Mouse (Mus musculus) heart, adult 2 months (tissue): ENCODE results near the gene Tmem125. TPM values are rescaled to one million over a fixed set of nuclear protein-coding genes. Genes with fewer than 3 reads are reported as not detected.
A peak's percentile ranks its signal among the peaks of the same experiment; 100 is the strongest.

Source experiments
- DNase-seq, 2 experiments: peaks; one replicate each; pipeline ENCODE4 v3.0.0; 2021
- H3K27ac ChIP-seq: fragments of 200-600 bp; 2 replicates; pipeline ENCODE4 v1.8.1; 2022
- H3K27me3 ChIP-seq: fragments of 200-500 bp; 2 replicates; pipeline ENCODE4 v1.6.1; 2012; ENCODE audit warnings: mild to moderate bottlenecking, low read length, inconsistent platforms, mixed read lengths; ENCODE audit not compliant: control insufficient read depth, insufficient read depth
- H3K36me3 ChIP-seq: fragments of 200-500 bp; 2 replicates; pipeline ENCODE4 v1.6.1; 2012; ENCODE audit warnings: low read length, inconsistent platforms; ENCODE audit not compliant: control insufficient read depth, insufficient read depth
- H3K4me1 ChIP-seq: fragments of 200-500 bp; 2 replicates; pipeline ENCODE4 v1.6.1; 2011; ENCODE audit warnings: low read length; ENCODE audit not compliant: control insufficient read depth, insufficient read depth
- H3K4me3 ChIP-seq: fragments of 200-600 bp; 2 replicates; pipeline ENCODE4 v1.8.1; 2022
- H3K79me2 ChIP-seq: fragments of 200-500 bp; replicated peaks from 2 replicates; pipeline ENCODE4 v1.6.1; 2012; ENCODE audit warnings: mild to moderate bottlenecking, inconsistent platforms, low read length, moderate library complexity, mixed read lengths; ENCODE audit not compliant: control insufficient read depth, insufficient read depth
- H3K9ac ChIP-seq: fragments of 200-500 bp; 2 replicates; pipeline ENCODE4 v1.6.1; 2012; ENCODE audit warnings: low read depth, mild to moderate bottlenecking, control low read depth, inconsistent platforms, low read length, mixed read lengths
- CTCF ChIP-seq: fragments of 200-600 bp; IDR thresholded peaks from 2 replicates; pipeline ENCODE4 v1.8.1; 2022; ENCODE audit warnings: antibody characterized with exemption, mild to moderate bottlenecking, moderate library complexity
- EP300 ChIP-seq: fragments of 200-500 bp; IDR thresholded peaks from 2 replicates; pipeline ENCODE4 v1.6.1; 2011; ENCODE audit warnings: low read depth, low read length, control low read depth; ENCODE audit not compliant: insufficient read depth
- POLR2A ChIP-seq: fragments of 200-500 bp; IDR thresholded peaks from 2 replicates; pipeline ENCODE4 v1.6.1; 2011; ENCODE audit warnings: mild to moderate bottlenecking, low read depth, low read length, control low read depth; ENCODE audit not compliant: insufficient read depth
- WGBS: fragments of 180-500 bp; shearing (Covaris S2); methylation state at CpG from one replicate; pipeline ENCODE4 v1.1.7; 2018; 5-methylcytosine and 5-hydroxymethylcytosine counted together
- intact Hi-C: fragments of 180-260 bp; cut with DNase I; formaldehyde crosslinking; loops from one replicate; pipeline ENCODE4 v1.15.1; 2025
- polyA plus RNA-seq: library from polyadenylated mRNA; depleted of rRNA; stranded (reverse); fragments of >200 nt; gene quantifications from 2 replicates; pipeline ENCODE4 v1.2.3, GENCODE M21; 2012; rRNA removed
- total RNA-seq, 2 experiments: library from RNA; stranded (reverse); gene quantifications; 2 replicates each; pipeline ENCODE4 v1.2.3; 2021

Gene Tmem125
- total and polyA plus RNA-seq, 3 experiments, result 0.70 TPM; not detected in 2

GRCm38 (mm10) chr4:118505551-118505950 lies 38.3 kb downstream of the Tmem125 start:
- H3K36me3 ChIP-seq, result peaks cover 3% of the 10 kb centered on the region; the same call in 1 of the 2 replicates
- H3K27ac ChIP-seq, result peak overlapping the region; percentile 65
- WGBS, result 17% methylated on average over 3 of the region's 3 CpGs
- no peak overlapping the region for H3K9ac ChIP-seq
- H3K4me3 ChIP-seq, result no peak overlapping the region
- H3K79me2 ChIP-seq, result no peaks in the 10 kb centered on the region
- H3K4me1 ChIP-seq, result peaks cover 5% of the 10 kb centered on the region
- intact Hi-C loops, result no loop called here
- DNase-seq, result peak in 1 of 2 experiments; percentile 37
- no peaks in the 10 kb centered on the region for H3K27me3 ChIP-seq
- TF ChIP-seq EP300, result peak; percentile 70
- TF ChIP-seq POLR2A, result no peak

GRCm38 (mm10) chr4:118500792-118501191 lies 43.1 kb downstream of the Tmem125 start:
- TF ChIP-seq POLR2A (no peak), CTCF (no peak), EP300 (no peak)
- intact Hi-C loops, result no loop called here

GRCm38 (mm10) chr4:118500171-118500724 lies 43.6 kb downstream of the Tmem125 start:
- TF ChIP-seq POLR2A (peak; percentile 14; the same call in 1 of the 2 replicates), CTCF (no peak), EP300 (0 out of 2 replicates have a peak, but pooled peaks have one; percentile 44)
- peak; percentile 52 to 76 for DNase-seq
- 33% methylated on average over 6 of the region's 6 CpGs for WGBS
- Histone ChIP-seq H3K4me3 (no peak overlapping the region), H3K9ac (no peak overlapping the region), H3K27ac (peak overlapping the region; percentile 75), H3K4me1 (peaks cover 3% of the 10 kb centered on the region), H3K79me2 (no peaks in the 10 kb centered on the region), H3K27me3 (no peaks in the 10 kb centered on the region), H3K36me3 (no peaks in the 10 kb centered on the region)
- intact Hi-C loops, result no loop called here

More at GRCm38 (mm10) chr4:118500792-118501191, 43.1 kb downstream of the Tmem125 start:
- H3K4me3 ChIP-seq, result no peak overlapping the region
- no peaks in the 10 kb centered on the region for H3K36me3 ChIP-seq
- H3K9ac ChIP-seq, result no peak overlapping the region
- 57% methylated on average over 9 of the region's 9 CpGs for WGBS
- no peaks in the 10 kb centered on the region for H3K79me2 ChIP-seq
- H3K27ac ChIP-seq, result peak overlapping the region; percentile 71
- H3K4me1 ChIP-seq, result peaks cover 3% of the 10 kb centered on the region
- H3K27me3 ChIP-seq, result no peaks in the 10 kb centered on the region
- peak in 1 of 2 experiments; percentile 22 for DNase-seq

Other genes starting within 250 kb of the Tmem125 start
- gene Szt2, start 134.8 kb downstream of the Tmem125 start, total RNA-seq, result 10 to 100 TPM; 10.1 to 11.1 TPM
- gene Szt2, start 134.8 kb downstream of the Tmem125 start, polyA plus RNA-seq, result 15.3 and 15.5 TPM in 2 replicates
- 10 to 100 TPM; 41.0 to 42.5 TPM for gene Med8, start 134.7 kb downstream of the Tmem125 start, total RNA-seq
- gene Med8, start 134.7 kb downstream of the Tmem125 start, polyA plus RNA-seq, result 19.0 and 20.8 TPM in 2 replicates
- gene Elovl1, start 116.0 kb downstream of the Tmem125 start, total RNA-seq, result 10 to 100 TPM; 16.4 to 17.5 TPM
- gene Elovl1, start 116.0 kb downstream of the Tmem125 start, polyA plus RNA-seq, result 66.4 and 74.4 TPM in 2 replicates
- under 1 TPM; 0.76 to 0.96 TPM for gene Cdc20, start 106.7 kb downstream of the Tmem125 start, total RNA-seq
- 1.6 and 2.3 TPM in 2 replicates for gene Cdc20, start 106.7 kb downstream of the Tmem125 start, polyA plus RNA-seq
- 1 to 10 TPM in 1 of 2 experiments, under 1 TPM in 1; 0.31 to 1.5 TPM for gene Mpl, start 86.5 kb downstream of the Tmem125 start, total RNA-seq
- 0.67 and 1.3 TPM in 2 replicates for gene Mpl, start 86.5 kb downstream of the Tmem125 start, polyA plus RNA-seq
- 10 to 100 TPM; 59.8 to 63.3 TPM for gene Tie1, start 54.0 kb downstream of the Tmem125 start, total RNA-seq
- gene Tie1, start 54.0 kb downstream of the Tmem125 start, polyA plus RNA-seq, result 66.8 and 82.3 TPM in 2 replicates
- gene 2610528J11Rik, start 17.0 kb downstream of the Tmem125 start, total RNA-seq, result not detected
- 0.37 TPM in 1 of 2 replicates, not detected in the other for gene 2610528J11Rik, start 17.0 kb downstream of the Tmem125 start, polyA plus RNA-seq
- under 1 TPM in 1 of 2 experiments, not detected in 1; 0.05 TPM for gene Cfap57, start 76.7 kb upstream of the Tmem125 start, total RNA-seq
- gene Cfap57, start 76.7 kb upstream of the Tmem125 start, polyA plus RNA-seq, result 0.03 and 0.14 TPM in 2 replicates
- gene Ebna1bp2, start 76.8 kb upstream of the Tmem125 start, total RNA-seq, result 10 to 100 TPM; 34.1 to 38.1 TPM
- 20.0 and 22.4 TPM in 2 replicates for gene Ebna1bp2, start 76.8 kb upstream of the Tmem125 start, polyA plus RNA-seq
- not detected for gene Olfr62, start 114.9 kb upstream of the Tmem125 start, total RNA-seq
- not detected in 2 replicates for gene Olfr62, start 114.9 kb upstream of the Tmem125 start, polyA plus RNA-seq
- not detected for gene Olfr1342, start 148.7 kb upstream of the Tmem125 start, total RNA-seq
- gene Olfr1342, start 148.7 kb upstream of the Tmem125 start, polyA plus RNA-seq, result not detected in 2 replicates
- not detected for gene Olfr1341, start 159.5 kb upstream of the Tmem125 start, total RNA-seq
- gene Olfr1341, start 159.5 kb upstream of the Tmem125 start, polyA plus RNA-seq, result not detected in 2 replicates
- gene Olfr1340, start 176.1 kb upstream of the Tmem125 start, total RNA-seq, result not detected
- not detected in 2 replicates for gene Olfr1340, start 176.1 kb upstream of the Tmem125 start, polyA plus RNA-seq
- gene Olfr1339, start 188.1 kb upstream of the Tmem125 start, total RNA-seq, result not detected
- gene Olfr1339, start 188.1 kb upstream of the Tmem125 start, polyA plus RNA-seq, result not detected in 2 replicates
- not detected for gene Olfr1338, start 214.7 kb upstream of the Tmem125 start, total RNA-seq
- not detected in 2 replicates for gene Olfr1338, start 214.7 kb upstream of the Tmem125 start, polyA plus RNA-seq
- gene Olfr1337, start 238.5 kb upstream of the Tmem125 start, total RNA-seq, result not detected
- gene Olfr1337, start 238.5 kb upstream of the Tmem125 start, polyA plus RNA-seq, result not detected in 2 replicates